Mouse (Mus musculus): Measurements from ENCODE around the gene Itpr3.

DNA sequence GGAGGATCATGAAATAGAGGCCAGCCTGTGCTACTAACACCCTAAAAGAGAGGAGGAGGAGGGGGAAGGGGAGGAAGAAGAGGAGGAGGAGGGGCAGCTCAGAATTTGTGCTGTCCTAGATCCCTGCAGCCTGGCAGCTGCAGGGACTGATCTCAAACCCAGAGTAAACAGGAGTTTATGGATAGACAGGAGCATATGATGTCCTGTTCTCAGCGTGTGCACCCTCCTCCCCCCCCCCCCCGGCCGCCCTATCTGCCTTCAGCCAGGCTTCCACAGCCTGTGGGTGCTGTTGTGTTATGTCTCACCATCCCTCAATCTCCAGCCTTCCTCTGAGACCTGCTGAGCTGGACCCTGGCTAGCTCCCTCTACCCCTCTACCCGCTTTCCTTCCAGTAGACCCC, 28.2 kb upstream of the Itpr3 start, which contains the start of gene Bak1:
- no peak for TF ChIP-seq EP300 (IDR thresholded peaks at IDR 0.05)
- no peak for TF ChIP-seq CTCF (IDR thresholded peaks at IDR 0.05)
